Mouse (Mus musculus) megakaryocyte-erythroid progenitor cell, adult 5-6 weeks (primary cell): ENCODE measurements around the gene Olfr96. TPM values are rescaled to one million over a fixed set of nuclear protein-coding genes. Genes with fewer than 3 reads are reported as not detected.
"Not testable (repeated sequence)": the region's sequence is repeated elsewhere in the genome, so short reads cannot be mapped to it uniquely, and the experiment has no call there.

ENCODE experiments used
- ATAC-seq: replicated peaks from 2 replicates; pipeline ENCODE4 v1.8.0; 2016; ENCODE audit warnings: mild to moderate bottlenecking, inconsistent platforms; ENCODE audit not compliant: severe bottlenecking, poor library complexity, low FRiP score, low TSS enrichment
- total RNA-seq, 2 experiments: library from RNA; stranded (forward) in 1 of 2; stranded (reverse) in 1 of 2; fragments of 200-1000, 215-1000 nt in 1 of 2; fragments of >200 nt in 1 of 2; fragmentation: Nextera tagmentation in 1 of 2; gene quantifications; 2 replicates each; pipeline ENCODE4 v1.2.3; 2014 to 2017

Gene Olfr96
- total RNA-seq (2014; fragmentation: Nextera tagmentation) (not detected in 2 replicates), total RNA-seq (2017) (not detected in 2 replicates)

- ATAC-seq = no peak
Measured at GRCm38 (mm10) chr17:37219846-37220245, at the start of gene Olfr96. Olfr96 (plus strand) TSS chr17:37220146.

- ATAC-seq = no peak
Measured at GRCm38 (mm10) chr17:37185474-37185873, 34.5 kb upstream of the Olfr96 start.

- ATAC-seq = no peak
Measured at GRCm38 (mm10) chr17:37190711-37191110, 29.2 kb upstream of the Olfr96 start.

GRCm38 (mm10) chr17:37193032-37193431 is 26.9 kb upstream of the Olfr96 start:
- no peak for ATAC-seq

- ATAC-seq = no peak
Measured at GRCm38 (mm10) chr17:37193656-37194055, 26.3 kb upstream of the Olfr96 start, which contains the start of gene Ubd. Ubd (plus strand) TSS chr17:37193892.

- no peak for ATAC-seq
Measured at GRCm38 (mm10) chr17:37194782-37195181, 25.2 kb upstream of the Olfr96 start.

GRCm38 (mm10) chr17:37196845-37197724 is 22.9 kb upstream of the Olfr96 start:
- no peak for ATAC-seq

- ATAC-seq = no peak
Measured at GRCm38 (mm10) chr17:37200894-37201293, 19.1 kb upstream of the Olfr96 start, which contains the start of gene Olfr94. Olfr94 (minus strand) TSS chr17:37200994.

- ATAC-seq = peak; percentile 99
Measured at GRCm38 (mm10) chr17:37203206-37203916, 16.6 kb upstream of the Olfr96 start.

GRCm38 (mm10) chr17:37203917-37204236 is 16.1 kb upstream of the Olfr96 start:
- ATAC-seq = 0 out of 2 replicates have a peak, but pooled peaks have one; percentile 10

- ATAC-seq = no peak
Measured at GRCm38 (mm10) chr17:37210884-37211768, 8.8 kb upstream of the Olfr96 start.

GRCm38 (mm10) chr17:37213018-37213417 is 6.9 kb upstream of the Olfr96 start, which contains the start of gene Olfr95:
Olfr95 (minus strand) TSS chr17:37213118.
- no peak for ATAC-seq

GRCm38 (mm10) chr17:37218486-37218885 is 1.5 kb upstream of the Olfr96 start:
- ATAC-seq = no peak

- no peak for ATAC-seq
Measured at GRCm38 (mm10) chr17:37221879-37222278, 1.9 kb downstream of the Olfr96 start.

GRCm38 (mm10) chr17:37237230-37237629 is 17.3 kb downstream of the Olfr96 start, which contains the start of gene Olfr97:
Olfr97 (minus strand) TSS chr17:37237330.
- not testable (repeated sequence) for ATAC-seq

- no peak for ATAC-seq
Measured at GRCm38 (mm10) chr17:37242198-37242597, 22.3 kb downstream of the Olfr96 start.

GRCm38 (mm10) chr17:37246715-37247114 is 26.8 kb downstream of the Olfr96 start:
- peak; percentile 84 for ATAC-seq

- no peak for ATAC-seq
Measured at GRCm38 (mm10) chr17:37249460-37249859, 29.5 kb downstream of the Olfr96 start.

- ATAC-seq = peak; percentile 82
Measured at GRCm38 (mm10) chr17:37250544-37250943, 30.6 kb downstream of the Olfr96 start.
